Mouse (Mus musculus) heart, adult 2 months (tissue): Measurements from ENCODE around the gene Pnpt1.

ENCODE experiments used
- CTCF ChIP-seq: fragments of 200-600 bp; IDR thresholded peaks from 2 replicates; pipeline ENCODE4 v1.8.1; 2022; ENCODE audit warnings: antibody characterized with exemption, mild to moderate bottlenecking, moderate library complexity
- EP300 ChIP-seq: fragments of 200-500 bp; IDR thresholded peaks from 2 replicates; pipeline ENCODE4 v1.6.1; 2011; ENCODE audit warnings: low read depth, low read length, control low read depth; ENCODE audit not compliant: insufficient read depth

- TF ChIP-seq CTCF (no peak), EP300 (no peak)
These were observed 79.2 kb downstream of the Pnpt1 start for GRCm38 (mm10) chr11:29209774-29210173.
